Mouse (Mus musculus) liver, adult 2 months (tissue): ENCODE measurements around the gene Umps. TPM values are rescaled to one million over a fixed set of nuclear protein-coding genes. Genes with fewer than 3 reads are reported as not detected.

Experiments
- DNase-seq: peaks from one replicate; pipeline ENCODE4 v3.0.0-alpha.2; 2011; ENCODE audit warnings: low read depth, low spot score; ENCODE audit errors: extremely low read depth
- H3K27ac ChIP-seq: fragments of 200-500 bp; replicated peaks from 2 replicates; pipeline ENCODE4 v1.5.1; 2012; ENCODE audit warnings: low read depth, mild to moderate bottlenecking, control low read depth, inconsistent platforms, low read length; ENCODE audit not compliant: insufficient read depth
- H3K27me3 ChIP-seq: fragments of 200-500 bp; 2 replicates; pipeline ENCODE4 v1.6.1; 2012; ENCODE audit warnings: mild to moderate bottlenecking, moderate library complexity, low read length, inconsistent platforms; ENCODE audit not compliant: control insufficient read depth, insufficient read depth
- H3K36me3 ChIP-seq: fragments of 200-500 bp; 2 replicates; pipeline ENCODE4 v1.6.1; 2012; ENCODE audit warnings: low read length, inconsistent platforms; ENCODE audit not compliant: control insufficient read depth, insufficient read depth
- H3K4me1 ChIP-seq: fragments of 200-500 bp; 2 replicates; pipeline ENCODE4 v1.6.1; 2011; ENCODE audit warnings: low read length; ENCODE audit not compliant: control insufficient read depth, insufficient read depth
- H3K4me3 ChIP-seq: fragments of 200-500 bp; 2 replicates; pipeline ENCODE4 v1.5.1; 2011; ENCODE audit warnings: low read depth, mild to moderate bottlenecking, control low read depth, low read length, moderate library complexity; ENCODE audit not compliant: insufficient read depth
- H3K79me2 ChIP-seq: fragments of 200-500 bp; 2 replicates; pipeline ENCODE4 v1.6.1; 2012; ENCODE audit warnings: inconsistent platforms, mild to moderate bottlenecking, low read length, moderate library complexity; ENCODE audit not compliant: control insufficient read depth, insufficient read depth
- H3K9ac ChIP-seq: fragments of 200-500 bp; 2 replicates; pipeline ENCODE4 v1.6.1; 2012; ENCODE audit warnings: low read depth, mild to moderate bottlenecking, control low read depth, inconsistent platforms, low read length
- CTCF ChIP-seq: fragments of 200-500 bp; IDR thresholded peaks from 2 replicates; pipeline ENCODE4 v1.5.1; 2011; ENCODE audit warnings: low read depth, low read length, control low read depth
- POLR2A ChIP-seq: fragments of 200-500 bp; IDR thresholded peaks from 2 replicates; pipeline ENCODE4 v1.6.1; 2011; ENCODE audit warnings: low read length, control low read depth; ENCODE audit not compliant: insufficient read depth; ENCODE audit errors: extremely low read depth
- WGBS: fragments of 180-500 bp; shearing (Covaris S2); methylation state at CpG from one replicate; pipeline ENCODE4 v1.1.7; 2018; 5-methylcytosine and 5-hydroxymethylcytosine counted together
- polyA plus RNA-seq: library from polyadenylated mRNA; depleted of rRNA; stranded (reverse); fragments of >200 nt; gene quantifications from 2 replicates; pipeline ENCODE4 v1.2.3, GENCODE M21; 2012
- total RNA-seq: library from RNA; depleted of rRNA; stranded (reverse); fragments of >200 nt; gene quantifications from 2 replicates; pipeline ENCODE4 v1.2.3, GENCODE M21; 2014

Gene Umps
- total and polyA plus RNA-seq, 2 experiments: 12.9 to 26.5 TPM

DNA sequence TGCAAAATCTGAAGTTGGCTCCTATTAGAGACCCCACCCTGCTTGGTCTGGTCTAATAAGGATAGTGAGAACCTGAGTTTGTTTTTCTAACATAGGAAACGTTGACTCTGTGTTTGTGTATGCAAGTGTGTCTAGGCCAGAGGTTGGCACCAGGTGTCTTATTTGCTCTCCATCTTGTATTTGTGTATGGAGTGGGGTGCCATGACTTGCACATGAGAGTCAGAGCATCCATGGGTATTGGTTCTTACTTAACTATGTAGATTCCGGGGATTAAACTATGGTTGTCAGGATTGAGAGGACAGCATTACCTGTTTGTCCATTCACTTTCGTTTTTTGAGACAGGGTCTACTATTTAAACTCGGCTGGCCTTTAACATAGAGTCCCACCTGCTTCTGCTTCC, 13.8 kb downstream of the Umps start:
- no peaks in the 10 kb centered on the region for H3K27me3 ChIP-seq
- H3K36me3 ChIP-seq: peaks cover 31% of the 10 kb centered on the region
- no peak for DNase-seq
- H3K9ac ChIP-seq: no peak overlapping the region
- WGBS: 74% methylated on average over 4 of the region's 4 CpGs
- no peak for TF ChIP-seq CTCF
- no peak for TF ChIP-seq POLR2A
- no peaks in the 10 kb centered on the region for H3K79me2 ChIP-seq
- H3K4me3 ChIP-seq: no peak overlapping the region
- H3K27ac ChIP-seq: no peak overlapping the region
- peaks cover 23% of the 10 kb centered on the region for H3K4me1 ChIP-seq

DNA sequence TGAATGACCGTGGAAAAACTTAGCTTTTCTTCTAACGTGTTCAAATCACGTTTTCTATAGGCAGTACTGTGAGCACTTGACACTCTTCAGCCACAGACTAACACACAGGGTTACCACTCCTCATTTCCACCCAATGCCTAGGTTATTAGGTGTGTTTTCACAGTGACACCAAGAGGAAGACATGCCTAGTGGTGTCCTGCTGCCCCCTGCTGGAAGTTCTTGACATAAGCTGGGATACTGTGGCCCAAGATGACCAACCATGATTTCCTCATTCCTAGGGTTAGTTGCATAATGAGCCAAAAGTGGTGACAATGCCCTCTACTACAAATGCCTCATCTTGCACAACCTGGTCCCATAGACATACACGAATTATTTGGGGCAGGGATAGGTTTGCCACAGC, 16.0 kb downstream of the Umps start:
- peak; percentile 96 for DNase-seq
- Histone ChIP-seq H3K4me1 (peaks cover 38% of the 10 kb centered on the region), H3K4me3 (no peak overlapping the region), H3K36me3 (peaks cover 12% of the 10 kb centered on the region), H3K79me2 (no peaks in the 10 kb centered on the region), H3K27me3 (no peaks in the 10 kb centered on the region), H3K9ac (no peak overlapping the region), H3K27ac (peak overlapping the region; percentile 82)
- 22% methylated on average over 4 of the region's 4 CpGs for WGBS
- TF ChIP-seq POLR2A: no peak
- peak; percentile 71 for TF ChIP-seq CTCF

DNA sequence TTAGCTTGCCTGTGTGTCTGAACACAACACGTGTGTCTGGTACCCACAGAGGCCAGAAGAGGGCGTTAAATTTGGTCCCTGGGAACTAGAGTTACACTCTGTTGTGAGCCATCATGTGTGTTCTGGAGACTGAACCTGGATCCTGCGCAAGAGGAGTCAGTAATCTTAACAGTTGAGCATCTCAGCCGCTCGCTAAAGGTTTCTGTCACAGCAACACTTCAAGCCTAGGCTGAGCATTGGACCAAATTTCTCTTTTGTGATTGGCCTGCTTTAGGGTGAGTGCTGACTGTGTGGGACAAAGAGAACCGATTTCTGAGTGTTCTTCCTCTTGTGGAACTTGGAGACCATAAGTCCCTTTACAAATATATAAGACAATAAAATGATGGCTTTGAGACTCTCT, 16.5 kb downstream of the Umps start:
- TF ChIP-seq CTCF (no peak), POLR2A (no peak)
- Histone ChIP-seq H3K36me3 (peaks cover 8% of the 10 kb centered on the region), H3K27ac (no peak overlapping the region), H3K79me2 (no peaks in the 10 kb centered on the region), H3K27me3 (no peaks in the 10 kb centered on the region), H3K9ac (no peak overlapping the region), H3K4me1 (peaks cover 41% of the 10 kb centered on the region), H3K4me3 (no peak overlapping the region)
- WGBS: 69% methylated on average over 6 of the region's 6 CpGs
- DNase-seq: no peak

DNA sequence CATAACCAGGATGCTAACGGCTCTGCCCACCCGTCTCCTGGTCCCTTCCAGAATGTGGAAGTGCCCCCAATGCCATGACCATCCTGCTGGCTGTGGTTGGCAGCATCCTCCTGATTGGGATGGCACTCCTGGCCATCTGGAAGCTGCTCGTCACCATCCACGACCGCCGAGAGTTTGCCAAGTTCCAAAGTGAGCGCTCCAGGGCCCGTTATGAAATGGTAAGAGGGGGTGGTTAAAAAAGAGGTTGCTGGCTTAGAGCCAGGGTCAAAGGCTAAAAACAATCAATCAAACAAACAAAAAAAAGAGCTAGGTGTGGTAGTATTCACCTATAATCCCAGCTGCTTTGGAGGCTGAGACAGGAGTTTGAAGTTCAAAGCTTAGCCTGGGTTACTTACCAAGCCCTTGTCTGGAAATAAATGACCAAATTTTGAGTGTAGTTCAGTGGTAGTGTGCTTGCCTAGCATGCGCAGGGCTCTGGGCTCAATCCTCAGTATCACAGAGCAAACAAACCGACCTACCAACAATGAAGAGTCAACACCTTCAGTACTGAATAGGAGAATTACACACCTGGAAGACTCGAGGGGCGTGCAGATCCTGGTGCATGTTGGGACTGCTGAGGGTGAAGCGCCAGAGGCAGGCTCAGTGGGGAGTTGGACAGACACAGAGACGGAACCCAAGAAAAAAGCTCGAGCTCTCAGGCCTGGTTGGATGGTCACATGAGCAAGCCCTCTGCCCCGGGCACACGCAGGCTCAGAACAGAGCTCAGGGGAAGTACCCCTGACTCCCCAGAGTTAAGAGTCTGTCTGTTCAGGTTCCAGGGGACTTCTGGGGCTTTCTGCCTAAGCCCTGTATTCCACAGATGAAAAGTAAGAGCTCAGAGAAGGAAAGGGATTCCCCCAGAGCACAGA, 18.9 kb downstream of the Umps start:
- TF ChIP-seq POLR2A: no peak
- no peak for TF ChIP-seq CTCF
- Histone ChIP-seq H3K9ac (peak overlapping the region; percentile 29), H3K4me3 (no peak overlapping the region), H3K4me1 (peaks cover 41% of the 10 kb centered on the region), H3K27ac (peak overlapping the region; percentile 90), H3K36me3 (no peaks in the 10 kb centered on the region), H3K79me2 (no peaks in the 10 kb centered on the region), H3K27me3 (no peaks in the 10 kb centered on the region)
- 31% methylated on average over 17 of the region's 17 CpGs for WGBS
- DNase-seq: peak; percentile 99

- TF ChIP-seq POLR2A (no peak), CTCF (no peak)
- H3K4me3 ChIP-seq: no peak overlapping the region
- 53% methylated on average over 7 of the region's 7 CpGs for WGBS
- H3K27ac ChIP-seq: no peak overlapping the region
- peaks cover 34% of the 10 kb centered on the region for H3K4me1 ChIP-seq
- H3K36me3 ChIP-seq: no peaks in the 10 kb centered on the region
- H3K9ac ChIP-seq: no peak overlapping the region
- DNase-seq: peak; percentile 56
- H3K79me2 ChIP-seq: no peaks in the 10 kb centered on the region
- H3K27me3 ChIP-seq: no peaks in the 10 kb centered on the region
Observed at GRCm38 (mm10) chr16:33946021-33946420, 20.8 kb downstream of the Umps start.

DNA sequence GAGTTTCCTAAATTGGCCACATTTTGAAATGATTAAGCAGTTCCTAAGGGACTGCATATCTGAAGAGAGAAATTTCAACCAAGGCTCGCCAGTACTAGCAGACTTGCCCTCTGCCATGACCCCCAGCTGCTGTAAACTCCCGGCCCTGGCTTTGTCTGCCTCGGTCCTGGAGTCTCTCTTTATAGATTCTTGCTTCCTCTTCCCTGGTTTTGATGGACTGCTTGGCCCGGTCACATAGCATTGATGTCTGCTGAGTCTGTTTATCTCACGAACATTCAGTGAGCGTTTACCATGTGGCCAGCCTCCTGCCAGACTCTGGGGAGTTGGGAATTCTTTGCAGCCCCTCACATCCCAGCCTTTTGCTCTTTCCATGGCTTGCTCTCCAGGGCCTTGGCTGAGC, 22.1 kb downstream of the Umps start:
- TF ChIP-seq POLR2A: no peak
- TF ChIP-seq CTCF: no peak
- Histone ChIP-seq H3K36me3 (no peaks in the 10 kb centered on the region), H3K4me3 (no peak overlapping the region), H3K9ac (no peak overlapping the region), H3K27me3 (no peaks in the 10 kb centered on the region), H3K4me1 (peaks cover 34% of the 10 kb centered on the region), H3K27ac (no peak overlapping the region), H3K79me2 (no peaks in the 10 kb centered on the region)
- no peak for DNase-seq
- WGBS: 72% methylated on average over 6 of the region's 6 CpGs
